Mouse (Mus musculus) neural tube, embryonic 11.5 days (tissue): ENCODE measurements around the gene Aplp2. TPM values are rescaled to one million over a fixed set of nuclear protein-coding genes. Genes with fewer than 3 reads are reported as not detected.
A peak's percentile ranks its signal among the peaks of the same experiment; 100 is the strongest.

Experiments
- ATAC-seq: fragments of 200-750 bp; cut with Nextera tagmentation; 2 replicates; pipeline ENCODE4 v1.8.0; 2017; ENCODE audit warnings: moderate number of reproducible peaks, mild to moderate bottlenecking, moderate TSS enrichment, moderate library complexity; ENCODE audit not compliant: insufficient read depth, low FRiP score, low TSS enrichment
- DNase-seq: peaks from one replicate; pipeline ENCODE4 v3.0.0-alpha.2; 2015; ENCODE audit warnings: low spot score
- H3K27ac ChIP-seq: fragments of 300-500 bp; sonication (generic); 2 replicates; pipeline ENCODE4 v1.5.1; 2014; ENCODE audit warnings: low read depth, mild to moderate bottlenecking, low read length
- H3K27me3 ChIP-seq: fragments of 300-500 bp; sonication (generic); 2 replicates; pipeline ENCODE4 v1.6.1; 2014; ENCODE audit warnings: mild to moderate bottlenecking, low read length, mixed read lengths; ENCODE audit not compliant: control insufficient read depth, insufficient read depth
- H3K36me3 ChIP-seq: fragments of 300-500 bp; sonication (generic); 2 replicates; pipeline ENCODE4 v1.6.1; 2014; ENCODE audit warnings: mild to moderate bottlenecking, low read length, moderate library complexity, mixed read lengths; ENCODE audit not compliant: control insufficient read depth, insufficient read depth
- H3K4me1 ChIP-seq: fragments of 300-500 bp; sonication (generic); 2 replicates; pipeline ENCODE4 v1.6.1; 2014; ENCODE audit warnings: low read length, mixed read lengths; ENCODE audit not compliant: control insufficient read depth, insufficient read depth
- H3K4me2 ChIP-seq: fragments of 300-500 bp; sonication (generic); 2 replicates; pipeline ENCODE4 v1.6.1; 2014; ENCODE audit warnings: low read depth, mild to moderate bottlenecking, moderate library complexity
- H3K4me3 ChIP-seq: fragments of 300-500 bp; sonication (generic); 2 replicates; pipeline ENCODE4 v1.5.1; 2014; ENCODE audit warnings: low read depth, low read length
- H3K9ac ChIP-seq: fragments of 300-500 bp; sonication (generic); 2 replicates; pipeline ENCODE4 v1.6.1; 2014; ENCODE audit warnings: mild to moderate bottlenecking, low read length
- H3K9me3 ChIP-seq: fragments of 300-500 bp; sonication (generic); 2 replicates; pipeline ENCODE4 v1.6.1; 2016; ENCODE audit warnings: low read length; ENCODE audit not compliant: control insufficient read depth
- WGBS: fragments of 180-500 bp; shearing (Covaris S2); extraction: QIAGEN DNeasy Blood & Tissue Kit; methylation state at CpG from one replicate; pipeline ENCODE4 v1.1.7; 2014; 5-methylcytosine and 5-hydroxymethylcytosine counted together
- polyA plus RNA-seq: library from polyadenylated mRNA; unstranded; fragments of >200 nt; fragmentation: Nextera tagmentation; extraction: Ambion mirVana; gene quantifications from 2 replicates; pipeline ENCODE4 v1.2.1, GENCODE M21; 2014

Gene Aplp2
- polyA plus RNA-seq, 1 experiment from 2014 or later: 318 TPM

DNA sequence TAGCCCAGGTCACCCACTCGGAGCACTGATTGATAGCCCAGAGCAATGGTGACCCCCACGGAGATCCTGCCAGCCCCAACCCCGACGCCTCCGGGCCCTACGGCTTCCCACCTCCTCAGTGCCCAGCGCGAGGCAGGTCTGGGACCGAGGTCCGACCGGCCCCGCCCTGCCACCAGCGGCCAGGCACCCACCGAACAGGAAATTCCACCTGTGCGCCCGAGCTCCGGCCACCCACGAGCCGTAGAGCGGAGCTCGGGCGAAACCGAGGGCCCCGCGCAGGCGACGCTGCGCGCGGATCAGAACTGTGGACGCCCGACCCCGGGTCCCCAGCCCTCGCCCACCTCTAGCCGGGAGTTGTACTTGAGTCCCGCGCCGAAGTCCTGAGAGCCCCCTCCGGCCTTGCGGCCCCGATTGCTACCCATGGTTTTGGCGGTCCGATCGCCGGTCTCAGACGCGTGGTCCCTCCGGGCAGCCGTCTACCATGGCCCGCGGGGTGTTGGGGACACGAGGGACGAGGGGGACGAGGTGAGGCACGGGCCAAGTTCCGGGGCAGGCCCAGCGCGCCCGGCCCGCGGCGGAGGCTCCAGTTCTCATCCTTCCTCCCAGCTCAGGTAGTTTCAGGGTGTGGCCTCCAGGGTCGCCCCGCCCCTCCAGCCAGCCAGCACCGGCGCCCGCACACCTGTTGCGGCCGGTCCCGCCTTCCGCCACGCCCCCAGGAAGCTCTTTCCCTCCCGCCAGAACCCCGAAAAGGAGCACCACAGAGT, 80.2 kb downstream of the Aplp2 start, which contains the start of gene St14:
Gene St14, minus strand, starts transcription at position 649 of the 764 bp plus-strand sequence.
- peak within 1 kb of the TSS; percentile 35; the same call in 1 of the 2 replicates for H3K9ac ChIP-seq
- DNase-seq (peak; percentile 24), ATAC-seq (peak; percentile 20; the same call in 1 of the 2 replicates)
- H3K27me3 ChIP-seq: peaks cover 33% of the 10 kb centered on the region
- no peak within 1 kb of the TSS for H3K27ac ChIP-seq
- H3K36me3 ChIP-seq: no peaks in the 10 kb centered on the region
- H3K4me3 ChIP-seq: peak within 1 kb of the TSS; percentile 43
- WGBS: under 1% methylated on average over 72 of the region's 74 CpGs
- H3K4me2 ChIP-seq: peak within 1 kb of the TSS; percentile 73
- H3K4me1 ChIP-seq: peaks cover 7% of the 10 kb centered on the region; the same call in 1 of the 2 replicates
- no peaks in the 10 kb centered on the region for H3K9me3 ChIP-seq

DNA sequence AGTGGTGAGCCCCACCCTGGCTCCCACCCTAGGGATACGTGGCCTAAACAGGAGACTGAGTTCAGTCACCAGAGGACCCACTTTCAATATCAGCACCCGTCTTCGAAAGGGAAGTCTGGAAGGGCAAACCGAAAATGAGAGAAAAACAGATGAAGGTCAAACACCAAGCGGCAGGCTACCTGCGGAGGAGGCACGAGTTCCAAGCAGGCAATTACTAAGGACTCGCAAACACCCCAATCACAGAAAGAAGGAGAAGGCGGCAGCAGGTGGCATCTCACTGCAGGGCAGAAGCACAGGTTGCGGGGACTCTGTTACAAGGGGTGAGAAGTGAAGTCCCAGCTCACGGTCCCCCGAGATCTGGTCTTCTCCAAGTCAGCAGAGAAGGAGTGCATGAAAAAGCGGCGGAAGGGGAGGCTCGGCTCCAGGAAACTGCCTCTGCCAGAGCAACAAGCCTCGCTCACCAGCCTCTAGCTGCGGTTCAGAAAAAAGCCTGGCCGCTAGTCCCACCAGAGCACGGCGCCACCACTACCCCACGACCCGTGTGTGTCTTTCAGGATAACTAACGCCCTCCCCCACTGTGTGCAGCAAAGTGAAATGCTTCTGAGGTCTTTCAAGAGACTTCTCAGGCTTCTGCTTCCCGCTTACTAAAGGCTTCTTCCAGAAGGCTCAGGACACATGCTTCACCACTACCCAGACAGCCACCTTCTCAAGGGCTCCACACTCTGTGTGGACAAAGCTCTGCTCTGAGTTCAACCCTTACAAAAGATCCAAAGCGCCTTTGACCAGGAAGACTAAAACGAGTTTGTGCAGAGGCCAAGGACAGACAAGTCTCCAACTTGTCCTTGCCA, 81.0 kb downstream of the Aplp2 start:
- 8% methylated on average over 26 of the region's 26 CpGs for WGBS
- H3K4me2 ChIP-seq: peak overlapping the region; percentile 73
- H3K27me3 ChIP-seq: peaks cover 33% of the 10 kb centered on the region
- H3K9ac ChIP-seq: peak overlapping the region; percentile 35; the same call in 1 of the 2 replicates
- ATAC-seq (no peak; the same call in 1 of the 2 replicates), DNase-seq (peak; percentile 44)
- H3K36me3 ChIP-seq: no peaks in the 10 kb centered on the region
- H3K4me1 ChIP-seq: peaks cover 7% of the 10 kb centered on the region; the same call in 1 of the 2 replicates
- peak overlapping the region; percentile 43 for H3K4me3 ChIP-seq
- H3K9me3 ChIP-seq: no peaks in the 10 kb centered on the region
- no peak overlapping the region for H3K27ac ChIP-seq

DNA sequence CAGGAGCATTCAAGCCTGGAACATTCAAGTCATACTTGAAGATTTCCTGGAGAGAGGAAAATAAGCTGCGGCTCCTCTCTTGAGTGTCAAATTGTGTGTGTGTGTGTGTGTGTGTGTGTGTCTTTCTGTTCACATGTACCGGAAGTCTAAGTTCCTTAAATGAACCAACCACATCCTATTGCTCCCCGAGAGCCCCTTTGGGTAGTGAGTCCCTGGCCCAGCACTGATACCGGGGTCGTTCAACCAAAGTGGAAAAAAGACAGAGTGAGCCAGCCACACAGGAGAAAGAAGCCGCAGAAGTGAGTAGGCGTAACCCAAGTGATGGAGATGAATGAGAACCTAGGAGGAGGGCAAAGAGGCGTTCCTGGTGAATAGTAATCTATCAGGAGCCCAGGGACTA, 81.7 kb downstream of the Aplp2 start:
- DNase-seq (no peak), ATAC-seq (no peak)
- WGBS: 50% methylated on average over 8 of the region's 8 CpGs
- Histone ChIP-seq H3K9me3 (no peaks in the 10 kb centered on the region), H3K4me3 (no peak overlapping the region), H3K9ac (no peak overlapping the region), H3K36me3 (no peaks in the 10 kb centered on the region), H3K4me1 (peaks cover 7% of the 10 kb centered on the region; the same call in 1 of the 2 replicates), H3K27me3 (peaks cover 33% of the 10 kb centered on the region), H3K4me2 (no peak overlapping the region), H3K27ac (no peak overlapping the region)

DNA sequence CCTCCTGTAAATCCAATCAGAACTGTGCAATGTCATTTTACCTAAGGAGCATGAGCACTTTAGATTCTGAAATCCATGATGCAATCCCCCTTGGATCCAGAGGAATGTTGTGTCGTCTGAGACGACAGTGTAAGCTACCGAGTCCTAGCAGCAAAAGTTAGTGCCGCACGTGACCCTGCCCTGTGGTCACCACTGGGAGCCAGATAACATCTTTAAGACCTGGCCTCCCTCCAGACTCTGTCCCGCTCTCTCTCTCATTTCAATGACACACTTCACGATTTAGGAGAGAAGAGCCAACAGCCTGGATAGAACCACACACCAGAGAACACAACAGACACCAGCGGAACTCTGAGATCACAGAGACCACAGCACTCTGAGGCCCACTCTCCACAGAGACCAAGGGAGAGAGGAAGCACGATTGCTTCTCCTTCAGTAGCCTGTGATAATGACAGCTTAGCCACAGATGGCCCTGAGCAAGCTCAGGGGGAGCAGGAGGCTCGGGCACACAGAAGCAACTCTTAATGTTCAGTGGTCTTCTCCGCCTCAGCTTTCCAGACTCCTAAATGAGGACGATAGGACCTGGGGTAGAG, 83.6 kb downstream of the Aplp2 start:
- peaks cover 33% of the 10 kb centered on the region for H3K27me3 ChIP-seq
- no peak overlapping the region for H3K4me2 ChIP-seq
- no peaks in the 10 kb centered on the region for H3K36me3 ChIP-seq
- no peak overlapping the region for H3K4me3 ChIP-seq
- DNase-seq (no peak), ATAC-seq (no peak)
- WGBS: 84% methylated on average over 12 of the region's 12 CpGs
- H3K9me3 ChIP-seq: no peaks in the 10 kb centered on the region
- H3K27ac ChIP-seq: no peak overlapping the region
- H3K9ac ChIP-seq: no peak overlapping the region
- peaks cover 7% of the 10 kb centered on the region; the same call in 1 of the 2 replicates for H3K4me1 ChIP-seq

DNA sequence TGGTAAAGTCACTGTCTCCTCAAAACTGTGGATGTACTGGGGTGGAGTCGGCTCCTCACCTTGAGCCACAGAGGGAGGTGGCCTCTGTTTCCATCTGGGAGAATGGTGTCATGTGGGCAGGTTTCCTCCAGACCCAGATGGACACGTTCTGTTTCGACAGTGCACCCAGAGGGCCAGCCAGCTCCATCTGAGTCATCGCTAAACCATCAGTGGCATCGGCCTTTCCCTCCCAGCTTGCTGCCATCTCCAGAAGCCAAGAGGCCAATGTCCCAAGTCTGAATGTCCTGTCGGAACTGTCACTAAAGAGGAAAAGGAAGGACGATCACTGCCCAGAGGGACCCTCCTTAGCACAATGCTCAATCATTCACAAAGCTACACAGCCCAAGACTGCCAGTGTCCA, 85.5 kb downstream of the Aplp2 start:
- peaks cover 1% of the 10 kb centered on the region; the same call in 1 of the 2 replicates for H3K4me1 ChIP-seq
- ATAC-seq (no peak), DNase-seq (no peak)
- H3K4me3 ChIP-seq: no peak overlapping the region
- H3K27me3 ChIP-seq: peaks cover 17% of the 10 kb centered on the region
- H3K4me2 ChIP-seq: no peak overlapping the region
- no peaks in the 10 kb centered on the region for H3K36me3 ChIP-seq
- no peak overlapping the region for H3K9ac ChIP-seq
- H3K27ac ChIP-seq: no peak overlapping the region
- no peaks in the 10 kb centered on the region for H3K9me3 ChIP-seq
- WGBS: 87% methylated on average over 7 of the region's 7 CpGs

DNA sequence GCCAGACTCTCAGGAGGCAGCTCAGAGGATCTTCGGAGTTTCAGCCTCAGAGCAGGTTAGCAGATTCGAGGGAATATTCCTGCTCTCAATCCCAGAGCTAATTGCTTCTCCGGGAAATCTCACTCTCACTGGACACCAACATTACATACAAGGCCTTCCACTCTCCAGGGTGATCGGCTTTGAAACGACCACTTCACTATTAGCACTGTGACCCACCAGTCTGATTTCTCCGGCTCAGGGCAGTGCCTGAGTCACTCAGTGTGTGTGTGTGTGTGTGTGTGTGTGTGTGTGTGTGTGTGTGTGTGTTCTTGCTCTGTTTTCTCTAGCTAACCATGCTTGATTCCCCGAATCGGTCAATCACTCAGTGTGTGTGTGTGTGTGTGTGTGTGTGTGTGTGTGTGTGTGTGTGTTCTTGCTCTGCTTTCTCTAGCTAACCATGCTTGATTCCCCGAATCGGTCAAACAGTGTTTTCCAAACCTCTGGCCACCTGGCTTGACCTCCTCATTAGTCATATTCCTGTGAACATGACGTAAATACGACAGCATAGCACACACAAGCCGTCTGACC, 89.1 kb downstream of the Aplp2 start:
- Histone ChIP-seq H3K4me3 (no peak overlapping the region), H3K9ac (no peak overlapping the region), H3K4me2 (no peak overlapping the region), H3K4me1 (no peaks in the 10 kb centered on the region), H3K36me3 (no peaks in the 10 kb centered on the region), H3K27me3 (no peaks in the 10 kb centered on the region), H3K27ac (no peak overlapping the region), H3K9me3 (no peaks in the 10 kb centered on the region)
- WGBS: 75% methylated on average over 13 of the region's 13 CpGs
- DNase-seq: no peak
- no peak for ATAC-seq

DNA sequence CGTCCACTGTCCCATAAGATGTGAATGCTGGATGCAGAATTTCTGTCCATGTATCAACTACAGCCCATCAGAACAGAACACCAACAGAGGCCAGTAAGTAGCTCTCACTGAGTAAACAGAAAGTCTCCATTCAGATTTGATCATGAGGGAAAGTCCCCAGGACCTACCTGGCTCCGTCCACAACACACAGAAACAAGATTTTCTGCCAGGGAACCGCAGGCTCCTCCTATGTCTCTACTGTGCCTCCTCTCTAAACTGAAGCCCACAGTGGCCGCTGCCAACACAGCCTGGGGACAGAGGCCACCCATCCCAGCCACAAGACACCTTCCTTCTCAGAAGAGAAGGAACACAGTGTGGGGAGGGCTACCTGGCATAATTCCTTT, 91.1 kb downstream of the Aplp2 start:
- Histone ChIP-seq H3K36me3 (no peaks in the 10 kb centered on the region), H3K4me2 (no peak overlapping the region), H3K27me3 (no peaks in the 10 kb centered on the region), H3K27ac (no peak overlapping the region), H3K9ac (no peak overlapping the region), H3K9me3 (no peaks in the 10 kb centered on the region), H3K4me1 (no peaks in the 10 kb centered on the region), H3K4me3 (no peak overlapping the region)
- no peak for ATAC-seq
- no peak for DNase-seq
- WGBS: 51% methylated on average over 4 of the region's 4 CpGs

DNA sequence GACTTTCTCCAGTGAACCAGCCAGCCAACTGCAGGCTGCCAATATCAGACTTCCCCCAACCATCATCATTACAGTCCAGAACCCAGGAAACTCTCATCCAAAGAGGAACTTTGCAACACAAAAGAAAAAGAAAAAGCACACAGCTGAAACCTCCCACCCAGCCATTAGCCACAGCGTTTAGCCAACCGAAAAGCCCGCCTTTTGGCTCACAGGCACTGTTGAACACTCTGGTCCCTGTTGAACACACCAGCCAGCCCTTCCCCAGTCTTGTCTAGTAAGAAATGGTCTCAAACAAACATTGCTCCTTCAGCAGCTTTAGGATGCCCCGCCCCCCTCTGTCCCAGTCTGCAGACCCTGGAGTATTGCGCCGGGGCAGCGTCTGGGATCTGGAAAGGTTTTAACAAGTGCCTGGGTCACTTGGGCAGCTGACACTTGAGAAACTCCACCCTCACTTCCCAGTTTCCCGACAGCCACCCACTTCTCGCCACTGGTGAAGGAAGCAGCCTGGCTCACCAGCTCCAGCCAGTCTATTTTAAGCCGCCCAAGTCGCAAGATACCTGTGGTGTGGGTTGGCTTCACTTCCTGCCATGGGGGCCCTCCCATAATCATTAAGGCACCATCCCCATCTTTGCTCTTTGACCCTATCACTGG, 91.6 kb downstream of the Aplp2 start:
- no peaks in the 10 kb centered on the region for H3K36me3 ChIP-seq

More for the DNA sequence above, 91.6 kb downstream of the Aplp2 start:
- Histone ChIP-seq H3K9me3 (no peaks in the 10 kb centered on the region), H3K4me2 (no peak overlapping the region), H3K9ac (no peak overlapping the region), H3K27ac (no peak overlapping the region), H3K4me1 (no peaks in the 10 kb centered on the region), H3K27me3 (no peaks in the 10 kb centered on the region), H3K4me3 (no peak overlapping the region)
- DNase-seq (no peak), ATAC-seq (no peak)
- WGBS: 43% methylated on average over 11 of the region's 11 CpGs
